Mouse (Mus musculus): ENCODE results near the gene Bco2.

DNA sequence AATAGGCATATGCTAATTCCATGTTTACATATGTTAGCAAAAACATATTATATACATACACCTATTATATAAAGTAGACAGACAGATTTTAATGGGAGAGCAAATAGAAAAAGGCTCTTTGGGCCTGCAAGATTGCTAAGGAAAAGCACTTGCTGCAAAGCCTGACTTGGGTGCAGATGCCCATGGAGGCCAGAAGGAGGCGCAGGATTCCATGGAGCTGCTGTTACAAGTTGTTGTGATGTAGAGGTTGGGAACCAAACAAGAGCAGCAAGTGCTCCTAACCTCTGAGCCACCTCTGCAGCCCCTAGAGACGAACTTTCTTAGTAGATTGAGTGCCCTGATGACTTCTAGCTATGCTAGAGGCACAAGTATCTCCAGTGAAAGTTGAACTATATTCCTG is 36.2 kb downstream of the Bco2 start:
- TF ChIP-seq CTCF (IDR thresholded peaks at IDR 0.05; ENCODE audit: control insufficient read depth, insufficient read depth, insufficient replicate concordance, low read depth, low read length) (peak; percentile 27; the same call in 1 of the 2 replicates), POLR2A (IDR thresholded peaks at IDR 0.05; ENCODE audit: control insufficient read depth, low read depth, low read length) (no peak)

All from testis, adult 2 months (tissue).